Mouse (Mus musculus) brain, embryonic 14.5 days (tissue): ENCODE measurements around the gene Sprr2a1.

Experiments used
- CTCF ChIP-seq: fragments of 200-500 bp; IDR thresholded peaks from 2 replicates; pipeline ENCODE4 v1.5.1; 2012; ENCODE audit warnings: inconsistent platforms, mild to moderate bottlenecking, moderate library complexity, borderline replicate concordance; ENCODE audit not compliant: insufficient read depth, insufficient read length; ENCODE audit errors: extremely low read depth
- POLR2A ChIP-seq: fragments of 200-500 bp; IDR thresholded peaks from 2 replicates; pipeline ENCODE4 v1.6.1; 2012; ENCODE audit warnings: mild to moderate bottlenecking, inconsistent platforms, borderline replicate concordance; ENCODE audit not compliant: poor library complexity, insufficient read depth, insufficient read length, severe bottlenecking; ENCODE audit errors: extremely low read depth

GRCm38 (mm10) chr3:92169847-92170246, 45.8 kb upstream of the Sprr2a1 start:
- TF ChIP-seq POLR2A: no peak
- no peak for TF ChIP-seq CTCF
